Mouse (Mus musculus): ENCODE measurements around the gene Zfp61. TPM values are rescaled to one million over a fixed set of nuclear protein-coding genes. Genes with fewer than 3 reads are reported as not detected.
A peak's percentile ranks its signal among the peaks of the same experiment; 100 is the strongest.

Zfp61 gene
- 10 to 100 TPM; 19.3 to 30.5 (median 24.7) TPM for total RNA-seq (2022)

- no peak for DNase-seq (ENCODE audit: low spot score in 2 of 2)
Measured at GRCm38 (mm10) chr7:24300771-24301282, at the start of gene Zfp61. TSS of gene Zfp61 (minus strand) at chr7:24301232.

- DNase-seq (ENCODE audit: low spot score in 2 of 2): no peak
Measured at GRCm38 (mm10) chr7:24348896-24349295, 47.9 kb upstream of the Zfp61 start, which contains the start of gene Lypd5. TSS of gene Lypd5 (plus strand) at chr7:24349196.

- no peak for DNase-seq (ENCODE audit: low spot score in 2 of 2)
Measured at GRCm38 (mm10) chr7:24346444-24346843, 45.4 kb upstream of the Zfp61 start.

- peak in 1 of 2 experiments; percentile 13 for DNase-seq (ENCODE audit: low spot score in 2 of 2)
Measured at GRCm38 (mm10) chr7:24343701-24344272, 42.8 kb upstream of the Zfp61 start.

- DNase-seq (ENCODE audit: low spot score in 2 of 2): no peak
Measured at GRCm38 (mm10) chr7:24338241-24338640, 37.2 kb upstream of the Zfp61 start.

GRCm38 (mm10) chr7:24335699-24336309, 34.8 kb upstream of the Zfp61 start:
- peak; percentile 49 to 84 for DNase-seq (ENCODE audit: low spot score in 2 of 2)

GRCm38 (mm10) chr7:24333304-24333986, 32.4 kb upstream of the Zfp61 start, which contains the start of gene Tescl:
TSS of gene Tescl (minus strand) at chr7:24333936.
- DNase-seq (ENCODE audit: low spot score in 2 of 2): no peak

- DNase-seq (ENCODE audit: low spot score in 2 of 2): no peak
Measured at GRCm38 (mm10) chr7:24327281-24327975, 26.4 kb upstream of the Zfp61 start.

- no peak for DNase-seq (ENCODE audit: low spot score in 2 of 2)
Measured at GRCm38 (mm10) chr7:24326273-24327135, 25.5 kb upstream of the Zfp61 start.

- DNase-seq (ENCODE audit: low spot score in 2 of 2): peak in 1 of 2 experiments; percentile 44
Measured at GRCm38 (mm10) chr7:24325675-24326128, 24.7 kb upstream of the Zfp61 start.

GRCm38 (mm10) chr7:24325197-24325596, 24.2 kb upstream of the Zfp61 start:
- no peak for DNase-seq (ENCODE audit: low spot score in 2 of 2)

- DNase-seq (ENCODE audit: low spot score in 2 of 2): no peak
Measured at GRCm38 (mm10) chr7:24322593-24322992, 21.6 kb upstream of the Zfp61 start.

GRCm38 (mm10) chr7:24318942-24319341, 17.9 kb upstream of the Zfp61 start:
- DNase-seq (ENCODE audit: low spot score in 2 of 2): no peak

- DNase-seq (ENCODE audit: low spot score in 2 of 2): peak; percentile 96 to 97
Measured at GRCm38 (mm10) chr7:24316567-24317092, 15.6 kb upstream of the Zfp61 start, which contains the start of gene Zfp94. TSS of gene Zfp94 (minus strand) at chr7:24316666.

- no peak for DNase-seq (ENCODE audit: low spot score in 2 of 2)
Measured at GRCm38 (mm10) chr7:24315726-24316566, 14.9 kb upstream of the Zfp61 start.

- DNase-seq (ENCODE audit: low spot score in 2 of 2): no peak
Measured at GRCm38 (mm10) chr7:24299823-24300481, 1.1 kb downstream of the Zfp61 start.

GRCm38 (mm10) chr7:24298973-24299708, 1.9 kb downstream of the Zfp61 start:
- DNase-seq (ENCODE audit: low spot score in 2 of 2): peak; percentile 87 to 89

GRCm38 (mm10) chr7:24298635-24298972, 2.4 kb downstream of the Zfp61 start:
- no peak for DNase-seq (ENCODE audit: low spot score in 2 of 2)
